Mouse (Mus musculus) intestine, embryonic 16.5 days (tissue): Measurements from ENCODE around the gene Mettl27. TPM values are rescaled to one million over a fixed set of nuclear protein-coding genes. Genes with fewer than 3 reads are reported as not detected.
A peak's percentile ranks its signal among the peaks of the same experiment; 100 is the strongest.
"Not testable (repeated sequence)": the region's sequence is repeated elsewhere in the genome, so short reads cannot be mapped to it uniquely, and the experiment has no call there.

ENCODE experiments used
- ATAC-seq: fragments of 200-750 bp; cut with Nextera tagmentation; 2 replicates; pipeline ENCODE4 v1.8.0; 2017; ENCODE audit warnings: moderate TSS enrichment, moderate library complexity
- H3K27ac ChIP-seq: fragments of 300-500 bp; sonication (generic); 2 replicates; pipeline ENCODE4 v1.5.1; 2014; ENCODE audit warnings: mild to moderate bottlenecking, low read length
- H3K27me3 ChIP-seq: fragments of 300-500 bp; sonication (generic); replicated peaks from 2 replicates; pipeline ENCODE4 v1.6.1; 2014; ENCODE audit warnings: low read length, control low read depth, mixed read lengths; ENCODE audit not compliant: control insufficient read depth, insufficient read depth
- H3K36me3 ChIP-seq: fragments of 300-500 bp; sonication (generic); 2 replicates; pipeline ENCODE4 v1.6.1; 2014; ENCODE audit warnings: low read length, control low read depth; ENCODE audit not compliant: control insufficient read depth, insufficient read depth
- H3K4me1 ChIP-seq: fragments of 300-500 bp; sonication (generic); 2 replicates; pipeline ENCODE4 v1.6.1; 2014; ENCODE audit warnings: low read length, control low read depth, mixed read lengths; ENCODE audit not compliant: control insufficient read depth, insufficient read depth
- H3K4me2 ChIP-seq: fragments of 300-500 bp; sonication (generic); 2 replicates; pipeline ENCODE4 v1.6.1; 2014; ENCODE audit warnings: low read depth, low read length, control low read depth
- H3K4me3 ChIP-seq: fragments of 300-500 bp; sonication (generic); 2 replicates; pipeline ENCODE4 v1.5.1; 2014; ENCODE audit warnings: mild to moderate bottlenecking, low read length
- H3K9ac ChIP-seq: fragments of 300-500 bp; sonication (generic); 2 replicates; pipeline ENCODE4 v1.6.1; 2014; ENCODE audit warnings: low read depth, low read length
- H3K9me3 ChIP-seq: fragments of 300-500 bp; sonication (generic); 2 replicates; pipeline ENCODE4 v1.6.1; 2016; ENCODE audit warnings: low read length, control low read depth; ENCODE audit not compliant: control insufficient read depth
- WGBS: fragments of 180-500 bp; shearing (Covaris S2); extraction: QIAGEN DNeasy Blood & Tissue Kit; methylation state at CpG from one replicate; pipeline ENCODE4 v1.1.7; 2014; 5-methylcytosine and 5-hydroxymethylcytosine counted together
- polyA plus RNA-seq: library from polyadenylated mRNA; unstranded; fragments of >200 nt; fragmentation: Nextera tagmentation; extraction: Ambion mirVana; gene quantifications from 2 replicates; pipeline ENCODE4 v1.2.1, GENCODE M21; 2015

The Mettl27 gene
- polyA plus RNA-seq, 1 experiment from 2014 or later, result 27.2 TPM

DNA sequence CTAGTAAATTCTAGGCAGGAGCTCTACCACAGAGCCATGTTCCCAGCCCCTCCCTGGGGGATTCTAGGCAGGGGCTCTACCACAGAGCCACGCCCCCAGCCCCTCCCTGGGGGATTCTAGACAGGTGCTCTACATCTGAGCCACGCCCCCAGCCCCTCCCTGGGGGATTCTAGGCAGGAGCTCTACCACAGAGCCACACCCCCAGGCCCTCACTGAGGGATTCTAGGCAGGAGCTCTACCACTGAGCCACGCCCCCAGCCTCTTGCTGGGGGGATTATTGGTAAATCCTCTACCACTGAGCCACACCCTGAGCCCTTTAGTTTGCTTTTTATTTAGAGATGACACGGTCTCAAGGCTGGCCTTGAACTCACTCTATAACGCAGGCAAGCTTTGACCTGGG is 1.5 kb downstream of the Mettl27 start:
- H3K9me3 ChIP-seq, ATAC-seq, H3K4me2 ChIP-seq, H3K27ac ChIP-seq, H3K4me3 ChIP-seq, H3K27me3 ChIP-seq, H3K4me1 ChIP-seq, H3K9ac ChIP-seq, H3K36me3 ChIP-seq: not testable (repeated sequence)
- 85% methylated on average over 5 of the region's 5 CpGs for WGBS

DNA sequence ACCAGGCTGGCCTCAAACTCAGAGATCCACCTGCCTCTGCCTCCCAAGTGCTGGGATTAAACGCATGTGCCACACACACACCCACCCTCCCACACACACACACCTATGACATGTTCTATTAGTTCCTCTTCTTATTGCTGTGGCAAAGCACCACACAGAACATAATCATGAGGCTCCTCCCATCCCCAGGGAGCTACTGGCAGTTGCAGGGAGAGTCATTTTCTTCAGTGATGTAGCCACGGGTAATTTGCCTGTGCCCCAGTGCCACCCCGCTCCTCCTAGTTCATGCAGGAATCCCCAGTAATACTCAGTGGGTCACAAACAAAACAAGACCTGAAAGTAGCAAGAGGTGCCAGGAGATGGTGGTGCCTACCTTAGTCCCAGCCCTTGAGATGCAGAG is 2.5 kb downstream of the Mettl27 start:
- 0 out of 2 replicates have a peak, but pooled peaks cover 6% of the 10 kb centered on the region for H3K36me3 ChIP-seq
- 81% methylated on average over 3 of the region's 3 CpGs for WGBS
- no peak overlapping the region for H3K4me2 ChIP-seq
- H3K4me3 ChIP-seq, result no peak overlapping the region
- H3K4me1 ChIP-seq, result peaks cover 5% of the 10 kb centered on the region
- no peaks in the 10 kb centered on the region for H3K27me3 ChIP-seq
- ATAC-seq, result no peak
- H3K27ac ChIP-seq, result no peak overlapping the region
- H3K9ac ChIP-seq, result no peak overlapping the region
- H3K9me3 ChIP-seq, result no peaks in the 10 kb centered on the region

- WGBS, result 94% methylated on average over 6 of the region's 6 CpGs
- H3K9ac ChIP-seq, result no peak overlapping the region
- H3K9me3 ChIP-seq, result no peaks in the 10 kb centered on the region
- no peak overlapping the region for H3K27ac ChIP-seq
- H3K4me1 ChIP-seq, result peaks cover 5% of the 10 kb centered on the region
- no peak for ATAC-seq
- H3K4me2 ChIP-seq, result no peak overlapping the region
- H3K27me3 ChIP-seq, result no peaks in the 10 kb centered on the region
- H3K4me3 ChIP-seq, result no peak overlapping the region
- H3K36me3 ChIP-seq, result 0 out of 2 replicates have a peak, but pooled peaks cover 6% of the 10 kb centered on the region
Observed at GRCm38 (mm10) chr5:134936051-134936450, 3.9 kb downstream of the Mettl27 start.

DNA sequence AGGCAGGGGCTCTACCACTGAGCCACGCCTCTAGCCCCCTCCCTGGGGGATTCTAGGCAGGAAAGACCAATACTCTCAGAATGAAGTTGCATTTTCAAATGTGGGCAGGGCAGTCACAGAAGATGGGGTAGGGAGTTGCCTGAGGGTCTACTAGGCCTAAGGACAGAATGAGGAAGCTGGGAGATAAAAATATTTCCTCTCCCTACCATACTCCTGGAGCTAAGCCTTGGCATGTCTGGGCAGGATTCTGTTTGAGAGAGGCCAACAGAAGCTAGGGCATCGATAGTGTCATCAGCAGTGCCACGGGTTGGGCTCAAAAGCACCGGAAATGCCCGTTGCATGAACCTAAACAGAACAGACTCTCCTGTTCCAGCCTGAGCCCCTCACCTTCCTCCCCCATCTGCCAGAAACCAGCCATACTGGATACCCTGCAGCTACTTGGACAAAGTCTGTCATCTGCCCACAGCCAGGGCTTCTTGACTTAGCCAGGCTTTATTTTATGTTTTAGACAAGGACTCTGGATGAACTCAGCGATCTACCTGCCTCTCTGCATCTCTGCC is 4.5 kb downstream of the Mettl27 start:
- 88% methylated on average over 6 of the region's 6 CpGs for WGBS
- no peak for ATAC-seq

DNA sequence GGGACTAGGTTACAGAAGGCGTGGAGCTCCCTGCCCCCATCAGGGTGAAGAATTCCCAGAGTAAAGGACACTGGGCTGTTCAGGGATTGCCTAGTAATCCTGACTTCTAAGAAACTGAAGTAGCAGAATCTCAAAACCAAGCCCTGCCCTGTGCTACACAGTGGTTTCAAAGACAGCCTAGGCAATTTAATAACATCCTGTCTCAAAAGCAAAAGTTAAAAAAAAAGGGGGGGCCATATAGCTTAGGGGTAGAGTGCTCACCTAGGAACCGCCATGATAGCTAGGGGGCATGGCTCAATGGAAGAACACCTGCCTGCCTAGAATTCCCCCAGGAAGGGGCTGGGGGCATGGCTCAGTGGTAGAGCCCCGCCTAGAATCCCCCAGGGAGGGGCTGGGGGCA is 6.9 kb downstream of the Mettl27 start:
- H3K9ac ChIP-seq, result no peak overlapping the region
- no peaks in the 10 kb centered on the region for H3K4me1 ChIP-seq
- H3K4me2 ChIP-seq, result no peak overlapping the region
- H3K27me3 ChIP-seq, result no peaks in the 10 kb centered on the region
- H3K27ac ChIP-seq, result no peak overlapping the region
- 80% methylated on average over 3 of the region's 3 CpGs for WGBS
- no peaks in the 10 kb centered on the region for H3K9me3 ChIP-seq
- no peak overlapping the region for H3K4me3 ChIP-seq
- 0 out of 2 replicates have a peak, but pooled peaks cover under 1% of the 10 kb centered on the region for H3K36me3 ChIP-seq
- no peak for ATAC-seq

More for the DNA sequence above, 4.5 kb downstream of the Mettl27 start:
- Histone ChIP-seq H3K9me3 (no peaks in the 10 kb centered on the region), H3K9ac (no peak overlapping the region), H3K27ac (no peak overlapping the region), H3K4me2 (no peak overlapping the region), H3K4me3 (no peak overlapping the region), H3K27me3 (no peaks in the 10 kb centered on the region), H3K36me3 (0 out of 2 replicates have a peak, but pooled peaks cover 6% of the 10 kb centered on the region), H3K4me1 (peaks cover 5% of the 10 kb centered on the region)

DNA sequence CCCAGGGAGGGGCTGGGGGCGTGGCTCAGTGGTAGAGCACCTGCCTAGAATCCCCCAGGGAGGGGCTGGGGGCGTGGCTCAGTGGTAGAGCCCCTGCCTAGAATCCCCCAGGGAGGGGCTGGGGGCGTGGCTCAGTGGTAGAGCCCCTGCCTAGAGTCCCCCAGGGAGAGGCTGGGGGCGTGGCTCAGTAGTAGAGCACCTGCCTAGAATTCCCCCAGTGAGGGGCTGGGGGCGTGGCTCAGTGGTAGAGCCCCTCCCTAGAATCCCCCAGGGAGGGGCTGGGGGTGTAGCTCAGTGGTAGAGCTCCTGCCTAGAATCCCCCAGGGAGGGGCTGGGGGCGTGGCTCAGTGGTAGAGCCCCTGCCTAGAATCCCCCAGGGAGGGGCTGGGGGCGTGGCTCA is 7.4 kb downstream of the Mettl27 start:
- not testable (repeated sequence) for ATAC-seq, H3K27me3 ChIP-seq, H3K4me3 ChIP-seq, H3K27ac ChIP-seq, H3K36me3 ChIP-seq, H3K9ac ChIP-seq, H3K4me1 ChIP-seq, H3K4me2 ChIP-seq, H3K9me3 ChIP-seq
- WGBS, result 95% methylated on average over 2 of the region's 7 CpGs

GRCm38 (mm10) chr5:134941472-134942209 is 9.5 kb downstream of the Mettl27 start:
- Histone ChIP-seq H3K9ac (no peak overlapping the region), H3K36me3 (no peaks in the 10 kb centered on the region), H3K4me1 (no peaks in the 10 kb centered on the region), H3K9me3 (no peaks in the 10 kb centered on the region), H3K27ac (peak overlapping the region; percentile 71), H3K4me3 (no peak overlapping the region), H3K4me2 (no peak overlapping the region), H3K27me3 (no peaks in the 10 kb centered on the region)
- 54% methylated on average over 14 of the region's 14 CpGs for WGBS
- no peak for ATAC-seq

DNA sequence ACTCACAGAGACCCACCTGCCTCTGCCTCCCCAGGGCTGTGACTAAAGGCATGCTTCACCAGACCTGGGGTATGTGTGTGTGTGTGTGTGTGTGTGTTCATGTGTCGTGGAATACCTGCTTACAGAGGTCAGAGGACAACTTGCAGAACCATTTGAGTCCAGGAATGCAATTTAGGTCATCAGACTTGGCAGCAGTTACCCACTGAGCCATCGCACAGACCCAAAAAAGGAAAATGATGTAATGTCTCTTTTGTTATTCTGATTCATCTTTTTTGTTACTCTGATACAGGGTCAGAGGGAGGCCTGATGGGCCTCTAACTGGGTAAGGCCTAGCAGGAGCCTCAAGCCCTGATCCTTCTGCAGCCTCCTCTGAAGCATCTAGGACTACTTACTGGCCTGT is 10.6 kb downstream of the Mettl27 start:
- Histone ChIP-seq H3K4me3 (no peak overlapping the region), H3K4me1 (peaks cover 10% of the 10 kb centered on the region; the same call in 1 of the 2 replicates), H3K9ac (no peak overlapping the region), H3K4me2 (no peak overlapping the region), H3K27ac (no peak overlapping the region), H3K9me3 (no peaks in the 10 kb centered on the region), H3K27me3 (no peaks in the 10 kb centered on the region), H3K36me3 (no peaks in the 10 kb centered on the region)
- no peak for ATAC-seq
- 78% methylated on average over 2 of the region's 2 CpGs for WGBS

DNA sequence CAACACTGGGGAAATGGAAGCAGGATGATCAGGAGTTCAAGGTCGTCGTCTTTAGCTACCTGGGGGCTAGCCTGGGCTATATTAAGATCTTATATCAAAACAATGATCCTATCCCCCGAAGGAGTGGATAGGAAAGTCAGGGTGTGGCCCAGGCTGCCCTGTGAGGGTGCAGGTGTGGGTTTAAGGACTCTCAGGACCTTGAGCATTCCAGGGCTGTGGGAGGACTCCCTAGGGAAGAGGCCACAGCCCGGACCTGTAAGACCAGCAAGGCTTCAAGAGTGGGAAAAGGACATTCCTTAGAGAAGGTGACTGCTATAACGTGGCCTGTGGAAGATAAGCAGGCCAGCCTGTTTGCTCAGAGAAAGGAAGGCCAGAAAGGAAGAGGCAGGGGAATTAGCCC is 12.0 kb downstream of the Mettl27 start:
- WGBS, result 46% methylated on average over 5 of the region's 5 CpGs
- H3K4me3 ChIP-seq, result no peak overlapping the region
- no peaks in the 10 kb centered on the region for H3K36me3 ChIP-seq

More for the DNA sequence above, 12.0 kb downstream of the Mettl27 start:
- Histone ChIP-seq H3K27ac (no peak overlapping the region; the same call in 1 of the 2 replicates), H3K4me2 (peak overlapping the region; percentile 44; the same call in 1 of the 2 replicates), H3K9ac (no peak overlapping the region), H3K9me3 (no peaks in the 10 kb centered on the region), H3K27me3 (no peaks in the 10 kb centered on the region), H3K4me1 (peaks cover 15% of the 10 kb centered on the region)
- ATAC-seq, result no peak
